Mouse (Mus musculus) layer of hippocampus, adult 8-10 months (tissue): ENCODE data around the gene Slc17a8. TPM values are rescaled to one million over a fixed set of nuclear protein-coding genes. Genes with fewer than 3 reads are reported as not detected.
A peak's percentile ranks its signal among the peaks of the same experiment; 100 is the strongest.
"Not testable (repeated sequence)": the region's sequence is repeated elsewhere in the genome, so short reads cannot be mapped to it uniquely, and the experiment has no call there.

Experiments used
- DNase-seq, 2 experiments: peaks; one replicate each; pipeline ENCODE4 v3.0.0; 2022; ENCODE audit warnings: low spot score in 2 of 2
- total RNA-seq, 4 experiments: library from RNA; stranded (reverse); gene quantifications; 2 replicates each; pipeline ENCODE4 v1.2.4; 2022

Gene Slc17a8
- 1 to 10 TPM; 2.4 to 3.6 (median 2.7) TPM for total RNA-seq

GRCm38 (mm10) chr10:89621129-89621528 lies at the start of gene Slc17a8:
TSS of gene Slc17a8 (minus strand) at chr10:89621253.
- no peak for DNase-seq

- not testable (repeated sequence) for DNase-seq
These were observed 49.3 kb upstream of the Slc17a8 start for GRCm38 (mm10) chr10:89670371-89670770.

- no peak for DNase-seq
These were observed 46.5 kb upstream of the Slc17a8 start for GRCm38 (mm10) chr10:89667571-89667970.

- no peak for DNase-seq
These were observed 44.6 kb upstream of the Slc17a8 start for GRCm38 (mm10) chr10:89665679-89666078.

- no peak for DNase-seq
These were observed 44.1 kb upstream of the Slc17a8 start for GRCm38 (mm10) chr10:89664977-89665645.

- peak; percentile 39 to 46 for DNase-seq
These were observed 35.3 kb upstream of the Slc17a8 start for GRCm38 (mm10) chr10:89656366-89656765.

- DNase-seq: peak in 1 of 2 experiments; percentile 22
These were observed 31.9 kb upstream of the Slc17a8 start for GRCm38 (mm10) chr10:89652912-89653311.

GRCm38 (mm10) chr10:89651691-89652090 lies 30.6 kb upstream of the Slc17a8 start:
- DNase-seq: no peak

GRCm38 (mm10) chr10:89646918-89647317 lies 25.9 kb upstream of the Slc17a8 start:
- no peak for DNase-seq

GRCm38 (mm10) chr10:89637001-89637400 lies 15.9 kb upstream of the Slc17a8 start:
- no peak for DNase-seq

GRCm38 (mm10) chr10:89635018-89635417 lies 14.0 kb upstream of the Slc17a8 start:
- DNase-seq: no peak

GRCm38 (mm10) chr10:89633736-89634426 lies 12.8 kb upstream of the Slc17a8 start:
- DNase-seq: no peak

GRCm38 (mm10) chr10:89633121-89633520 lies 12.1 kb upstream of the Slc17a8 start:
- no peak for DNase-seq

GRCm38 (mm10) chr10:89631831-89632230 lies 10.8 kb upstream of the Slc17a8 start:
- DNase-seq: no peak

GRCm38 (mm10) chr10:89630564-89630963 lies 9.5 kb upstream of the Slc17a8 start:
- DNase-seq: no peak

- DNase-seq: peak in 1 of 2 experiments; percentile 29
These were observed 9.0 kb upstream of the Slc17a8 start for GRCm38 (mm10) chr10:89630052-89630451.

- no peak for DNase-seq
These were observed 5.7 kb upstream of the Slc17a8 start for GRCm38 (mm10) chr10:89626714-89627113.

GRCm38 (mm10) chr10:89624196-89624595 lies 3.1 kb upstream of the Slc17a8 start:
- DNase-seq: no peak

GRCm38 (mm10) chr10:89599311-89599710 lies 21.7 kb downstream of the Slc17a8 start:
- no peak for DNase-seq

GRCm38 (mm10) chr10:89597275-89597674 lies 23.8 kb downstream of the Slc17a8 start:
- DNase-seq: no peak

- DNase-seq: no peak
These were observed 25.1 kb downstream of the Slc17a8 start for GRCm38 (mm10) chr10:89595935-89596334.

- DNase-seq: no peak
These were observed 25.5 kb downstream of the Slc17a8 start for GRCm38 (mm10) chr10:89595514-89595913.

GRCm38 (mm10) chr10:89594309-89594708 lies 26.7 kb downstream of the Slc17a8 start:
- no peak for DNase-seq
